Mouse (Mus musculus) c-Kit-negative CD71-positive TER-119-positive erythroid progenitor cells, embryonic 14.5 days (primary cell): ENCODE measurements around the gene Gsdme.

Experiments used
- DNase-seq: peaks from one replicate; pipeline ENCODE4 v3.0.0-alpha.2; 2013; ENCODE audit warnings: low read depth, low spot score

The Gsdme gene

DNA sequence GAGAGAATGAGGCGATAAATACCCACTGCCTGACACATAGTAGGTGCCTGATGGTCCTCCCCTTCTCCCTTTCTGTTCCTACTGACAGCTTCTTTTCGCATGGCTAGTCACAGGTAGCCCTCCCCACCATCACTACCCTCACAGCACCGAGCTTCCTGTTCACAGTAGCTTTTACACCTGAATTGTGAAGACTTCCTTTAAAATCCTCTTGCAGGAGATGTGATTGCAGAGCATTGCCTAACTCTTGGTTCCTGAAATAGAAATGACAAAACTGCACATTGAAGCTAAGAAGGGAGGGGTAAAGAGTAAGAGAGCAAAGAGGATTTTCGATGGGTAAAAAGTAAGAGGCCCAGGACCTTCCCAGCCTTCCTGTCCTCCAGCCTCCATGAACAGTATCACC is 18.7 kb downstream of the Gsdme start:
- no peak for DNase-seq

DNA sequence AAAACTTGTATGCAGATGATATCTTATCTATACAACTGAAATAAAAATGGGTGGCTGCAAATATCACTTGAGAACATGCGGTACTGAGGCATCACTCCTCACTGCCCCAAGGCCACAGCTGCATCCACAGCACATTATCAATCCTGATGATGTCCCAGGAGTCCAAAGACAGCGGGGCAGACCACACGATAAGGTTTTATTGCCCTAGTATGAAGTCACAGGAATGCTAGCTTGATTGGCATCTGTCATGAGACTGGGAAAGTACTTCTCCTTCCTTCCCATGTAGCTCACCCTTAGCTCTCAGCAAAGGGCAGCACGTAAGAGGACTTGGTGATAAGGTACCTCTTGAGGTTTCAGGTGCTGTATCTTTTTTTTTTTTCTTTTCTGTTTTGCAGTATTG is 19.5 kb downstream of the Gsdme start:
- no peak for DNase-seq

DNA sequence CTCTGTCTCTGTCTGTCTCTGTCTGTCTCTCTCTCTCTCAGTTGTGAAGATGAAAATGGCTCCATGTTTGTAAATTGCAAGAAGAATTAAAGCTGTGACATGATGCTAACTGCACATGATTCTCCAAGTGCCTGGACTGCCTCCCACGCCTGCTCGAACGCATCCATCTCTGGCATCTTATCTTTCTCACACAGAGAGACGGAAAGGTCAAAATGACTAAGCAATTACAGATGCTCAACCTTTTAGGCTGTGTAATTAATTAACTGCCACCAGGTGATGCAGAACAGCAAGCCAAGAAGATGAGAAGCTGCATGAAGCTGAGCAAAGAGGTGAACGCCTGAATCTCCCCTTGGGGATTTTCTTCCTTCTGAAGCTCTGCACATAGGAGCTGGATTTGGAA is 23.2 kb downstream of the Gsdme start:
- no peak for DNase-seq

DNA sequence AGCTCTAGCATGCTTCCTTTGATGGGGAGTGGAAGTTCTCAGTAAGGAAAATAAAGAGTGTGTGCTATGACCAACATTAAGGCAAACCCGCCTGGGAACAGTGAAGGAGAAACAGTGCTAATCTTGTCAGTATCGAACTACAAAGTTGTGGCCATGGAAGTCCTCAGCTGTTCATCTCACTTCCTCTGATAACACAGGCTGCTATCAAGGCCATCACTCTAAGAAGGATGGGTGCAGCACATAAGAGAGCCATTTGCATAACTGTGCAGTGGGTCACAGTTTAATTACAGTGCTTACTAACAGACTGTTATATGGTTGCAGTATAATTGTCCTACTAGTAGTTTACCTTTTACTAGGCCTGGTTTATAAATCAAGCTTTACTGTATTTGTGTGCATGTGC is 23.8 kb downstream of the Gsdme start:
- no peak for DNase-seq

DNA sequence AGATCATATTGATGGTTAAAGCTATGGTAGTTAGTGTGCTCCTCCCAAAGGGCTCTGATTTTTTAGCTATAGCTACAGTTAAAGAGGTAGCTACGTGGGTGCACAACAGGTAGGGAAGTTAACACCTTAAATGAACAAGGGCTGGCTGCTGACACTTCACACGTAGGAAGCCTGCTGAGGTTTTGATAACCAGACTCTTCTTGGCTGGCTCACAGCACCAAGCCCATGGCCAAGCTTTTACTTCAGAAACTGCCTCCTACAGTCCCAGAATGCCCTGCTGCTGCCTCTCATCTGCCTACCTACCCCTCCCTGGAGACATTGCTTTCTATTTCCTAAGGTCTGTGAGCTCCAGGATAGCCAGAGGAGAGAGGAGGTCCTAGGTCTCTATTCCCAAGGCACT is 25.7 kb downstream of the Gsdme start:
- no peak for DNase-seq

GRCm38 (mm10) chr6:50232984-50233383 is 30.7 kb downstream of the Gsdme start:
- no peak for DNase-seq

DNA sequence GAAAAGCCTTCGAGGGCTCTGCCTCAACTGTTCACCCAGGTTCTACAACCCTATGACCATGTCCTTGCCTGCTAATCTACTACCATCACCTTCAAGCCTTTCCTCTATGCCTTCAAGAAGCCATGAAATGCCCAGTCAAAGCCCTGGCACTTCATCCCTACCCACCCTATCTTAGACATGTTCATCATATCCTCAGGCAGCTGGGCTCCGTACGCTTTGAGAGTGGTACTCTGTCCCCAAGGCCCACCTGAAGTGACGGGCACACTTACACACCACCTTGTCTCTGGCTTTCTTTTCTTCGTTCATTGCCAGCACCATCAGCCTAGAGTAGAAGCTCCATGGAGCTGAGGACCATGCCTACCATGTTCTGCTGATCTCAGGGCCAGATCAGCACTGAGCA is 32.4 kb downstream of the Gsdme start:
- DNase-seq = no peak

DNA sequence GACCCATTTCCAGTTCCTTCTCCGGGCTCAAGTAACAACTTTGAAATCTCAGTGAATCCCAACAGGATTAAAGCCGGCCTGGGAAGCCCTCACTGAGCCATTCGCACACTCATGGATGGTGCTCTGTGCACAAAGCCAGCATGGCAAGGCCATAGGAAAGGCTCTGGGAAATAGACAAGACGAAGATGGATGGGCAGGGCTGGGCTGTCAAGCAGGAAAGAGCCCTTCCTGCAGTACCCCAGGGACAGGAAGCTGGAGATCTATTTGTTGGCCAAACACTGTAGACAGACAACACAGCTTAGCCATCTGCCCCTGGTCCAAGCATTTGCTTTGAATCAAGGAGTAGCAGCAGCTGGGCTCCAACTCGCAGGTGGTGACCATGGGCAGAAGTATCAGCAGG is 35.5 kb downstream of the Gsdme start:
- no peak for DNase-seq

- no peak for DNase-seq
These were observed 38.4 kb downstream of the Gsdme start for GRCm38 (mm10) chr6:50225232-50225631.

DNA sequence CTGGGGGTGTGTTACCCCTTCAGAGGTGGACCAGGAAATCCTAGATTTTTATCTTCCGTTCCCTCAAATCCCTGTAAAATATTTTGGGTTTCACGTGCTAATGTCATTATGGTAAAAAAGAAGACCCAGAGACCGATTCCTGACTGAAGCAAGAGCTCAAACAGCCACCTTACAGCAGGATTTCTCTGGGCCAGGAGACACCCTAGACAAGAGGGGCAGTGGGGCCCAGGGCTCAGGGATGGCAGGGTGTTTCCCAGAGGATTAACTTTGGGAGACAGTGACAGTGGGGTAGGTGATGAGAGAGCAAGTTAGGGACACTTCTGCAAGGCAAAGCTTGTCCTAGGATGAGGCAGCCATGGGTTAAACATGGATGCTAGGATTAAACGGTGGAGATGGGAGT is 40.1 kb downstream of the Gsdme start:
- no peak for DNase-seq

- DNase-seq = no peak
These were observed 40.7 kb downstream of the Gsdme start for GRCm38 (mm10) chr6:50222986-50223385.

DNA sequence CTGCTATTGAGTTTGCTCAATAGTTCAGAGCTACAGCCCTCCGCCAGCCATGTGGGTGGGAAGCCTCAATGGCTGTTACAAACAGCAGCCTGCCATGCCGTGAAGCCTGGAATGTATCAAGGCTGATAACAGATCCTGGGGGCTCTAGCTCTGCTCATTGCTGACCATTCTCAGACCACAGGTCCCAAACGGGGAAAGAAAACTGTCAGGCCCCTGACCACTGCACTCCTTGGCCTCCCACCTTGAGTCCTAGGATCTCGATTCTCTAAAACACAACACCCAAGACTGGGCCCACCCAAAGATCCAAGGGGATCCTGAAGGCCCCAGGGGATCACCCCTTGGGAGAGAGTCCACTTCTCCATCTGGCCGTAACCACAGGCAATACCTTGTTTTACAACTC is 41.3 kb downstream of the Gsdme start:
- no peak for DNase-seq

GRCm38 (mm10) chr6:50220863-50221262 is 42.8 kb downstream of the Gsdme start:
- no peak for DNase-seq

DNA sequence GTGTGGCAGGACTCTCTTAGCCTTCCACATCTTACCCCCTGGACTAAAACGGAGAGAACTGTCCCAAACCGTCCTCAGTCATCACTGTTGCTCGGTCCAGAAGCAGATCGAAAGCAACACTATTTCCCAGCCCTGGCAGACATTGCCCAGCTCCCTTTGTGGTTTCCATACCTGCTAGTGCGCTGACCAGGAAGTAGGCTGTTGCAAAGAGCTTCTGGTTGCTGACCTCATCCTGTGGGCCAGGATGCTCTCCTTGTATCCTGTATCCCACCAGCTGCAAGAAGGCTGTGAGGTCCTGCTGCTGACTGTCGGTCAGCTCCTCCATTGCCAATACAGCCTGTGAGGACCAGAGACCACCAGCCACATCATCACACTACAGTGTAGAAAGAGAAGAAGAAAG is 44.6 kb downstream of the Gsdme start:
- DNase-seq = no peak

DNA sequence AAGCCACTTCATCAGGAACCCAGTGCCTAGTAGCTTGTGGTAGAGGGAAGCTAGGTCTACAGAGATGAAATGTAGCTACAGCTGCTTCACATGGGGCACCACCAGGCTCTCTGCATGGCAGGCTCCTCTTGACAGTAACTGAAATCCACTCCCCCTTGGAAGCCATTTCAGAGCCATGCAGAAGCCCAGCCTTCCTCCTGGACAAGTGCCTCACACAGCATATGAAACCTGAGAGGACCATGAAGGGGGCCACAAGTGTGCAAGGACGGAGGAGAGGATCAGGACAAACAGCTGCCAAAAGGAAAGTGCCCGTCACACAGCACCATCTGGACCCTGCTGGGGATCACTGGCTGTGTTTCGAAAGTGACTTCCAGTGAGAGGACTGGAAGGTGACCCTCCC is 45.0 kb downstream of the Gsdme start:
- no peak for DNase-seq

DNA sequence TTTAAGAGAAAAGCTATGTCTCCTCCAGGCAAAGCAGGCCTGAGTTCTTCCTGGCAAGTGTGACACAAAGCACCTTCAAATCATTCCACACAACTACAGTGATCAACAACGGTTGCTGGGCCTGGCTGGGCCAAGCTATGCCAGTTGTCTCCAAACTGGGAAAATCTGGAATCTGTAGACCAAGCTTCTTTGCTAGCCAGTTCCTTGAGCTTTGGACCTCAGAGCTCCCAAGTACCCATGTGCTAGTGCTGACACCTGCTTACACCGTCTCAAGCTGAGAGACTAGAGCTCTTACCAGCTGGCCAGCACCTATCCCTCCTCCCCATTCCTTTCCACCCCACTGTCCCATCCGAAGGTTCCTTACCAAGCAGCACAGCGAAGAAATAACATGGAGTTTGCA is 47.7 kb downstream of the Gsdme start:
- no peak for DNase-seq

DNA sequence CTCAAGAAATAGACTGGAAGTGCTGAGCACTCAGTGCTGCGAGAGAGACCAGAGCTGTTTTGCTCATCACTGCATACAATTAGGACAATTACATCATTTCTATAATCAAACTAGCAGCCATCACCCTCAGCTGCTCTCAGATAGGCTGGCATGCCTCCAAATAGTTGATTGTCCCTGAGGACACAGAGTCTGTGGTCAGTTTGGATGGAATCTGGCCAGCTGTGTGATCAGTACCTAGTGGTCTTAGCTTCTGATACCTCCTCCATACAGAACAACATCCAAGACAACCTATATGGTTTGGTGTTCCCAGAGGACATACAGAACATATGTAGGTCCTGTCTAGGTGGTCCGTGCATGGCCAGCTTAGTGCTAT is 48.3 kb downstream of the Gsdme start:
- no peak for DNase-seq

GRCm38 (mm10) chr6:50214711-50215372 is 48.8 kb downstream of the Gsdme start:
- no peak for DNase-seq

DNA sequence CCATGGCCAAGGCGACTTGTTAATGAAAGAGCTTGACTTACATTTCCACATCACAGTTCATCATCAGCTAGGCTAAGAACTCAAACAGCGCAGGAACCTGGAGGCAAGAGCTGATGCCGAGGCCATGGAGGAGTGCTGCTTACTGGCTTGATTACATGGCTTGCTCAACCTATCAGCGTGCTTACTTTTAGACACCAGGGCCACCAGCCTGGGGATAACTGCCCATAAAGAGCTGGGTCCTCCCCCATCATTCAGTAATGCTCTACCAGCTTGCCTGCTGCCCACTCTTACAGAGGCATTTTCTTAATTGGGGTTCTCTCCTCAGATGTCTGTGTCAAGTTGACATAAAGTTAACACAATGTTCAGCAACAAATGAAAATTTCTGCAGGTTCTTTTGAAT is 58.6 kb downstream of the Gsdme start:
- DNase-seq = no peak

- DNase-seq = no peak
These were observed 59.3 kb downstream of the Gsdme start for GRCm38 (mm10) chr6:50204356-50204755.

GRCm38 (mm10) chr6:50193851-50194250 is 69.8 kb downstream of the Gsdme start:
- DNase-seq = no peak

DNA sequence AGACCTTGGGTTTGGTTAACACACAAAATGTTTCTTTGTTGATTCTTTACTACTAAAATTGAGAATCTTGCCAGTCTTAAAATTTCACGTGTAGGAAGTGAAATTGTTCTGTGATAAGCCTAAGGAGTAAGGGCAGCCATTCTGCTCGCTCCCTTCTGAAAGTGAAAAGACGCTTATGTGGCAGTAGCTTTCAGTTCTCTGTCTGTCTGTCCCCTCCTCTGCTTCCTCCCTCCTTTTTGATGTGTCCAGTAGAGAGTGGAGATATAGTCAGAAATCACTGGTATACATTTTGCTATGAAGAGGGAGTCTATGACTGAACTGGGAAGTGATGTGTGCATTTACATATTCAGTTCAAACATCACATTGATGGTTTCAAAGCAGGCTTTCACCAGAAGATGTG is 70.8 kb downstream of the Gsdme start:
- DNase-seq = no peak

DNA sequence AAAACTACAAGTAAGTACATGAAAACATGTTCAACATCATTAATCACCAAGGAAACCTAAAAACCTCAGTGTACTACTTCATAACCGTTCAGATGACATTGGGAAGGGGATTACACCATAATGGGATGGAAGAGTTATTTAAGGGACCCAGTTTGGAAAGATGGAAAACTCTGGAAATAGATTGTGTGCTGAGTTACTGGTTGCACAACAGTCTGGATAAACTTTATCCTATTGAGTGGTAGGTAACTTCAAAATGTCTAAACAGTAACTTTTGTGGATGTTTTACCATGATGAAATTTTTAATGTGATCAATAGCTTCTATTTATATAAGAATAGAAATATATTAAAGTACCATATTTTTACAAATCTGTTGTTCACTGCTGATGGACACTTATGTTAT is 71.5 kb downstream of the Gsdme start:
- no peak for DNase-seq

GRCm38 (mm10) chr6:50191605-50192004 is 72.1 kb downstream of the Gsdme start:
- no peak for DNase-seq
